Mouse (Mus musculus) mesoderm, embryonic 11.5 days (tissue): Measurements from ENCODE around the gene Tmem54.

Experiments
- DNase-seq: peaks from one replicate; pipeline ENCODE4 v3.0.0-alpha.2; 2012; ENCODE audit warnings: low read depth, low spot score

Tmem54 gene

GRCm38 (mm10) chr4:129129387-129129786 lies 24.0 kb downstream of the Tmem54 start:
- no peak for DNase-seq

- DNase-seq, result peak; percentile 76
Measured at GRCm38 (mm10) chr4:129130149-129130548, 24.8 kb downstream of the Tmem54 start.

GRCm38 (mm10) chr4:129130755-129131303 lies 25.5 kb downstream of the Tmem54 start:
- DNase-seq, result peak; percentile 73

GRCm38 (mm10) chr4:129134799-129135585 lies 29.6 kb downstream of the Tmem54 start:
- peak; percentile 93 for DNase-seq

- DNase-seq, result no peak
Measured at GRCm38 (mm10) chr4:129135637-129136036, 30.3 kb downstream of the Tmem54 start.

GRCm38 (mm10) chr4:129136189-129136578 lies 30.8 kb downstream of the Tmem54 start:
- DNase-seq, result no peak

- DNase-seq, result no peak
Measured at GRCm38 (mm10) chr4:129136579-129137391, 31.4 kb downstream of the Tmem54 start, which contains the start of gene Fndc5. Gene Fndc5 (plus strand): TSS chr4:129136999.

- DNase-seq, result no peak
Measured at GRCm38 (mm10) chr4:129137392-129138321, 32.3 kb downstream of the Tmem54 start.

GRCm38 (mm10) chr4:129139642-129140041 lies 34.3 kb downstream of the Tmem54 start:
- no peak for DNase-seq

GRCm38 (mm10) chr4:129140808-129141207 lies 35.5 kb downstream of the Tmem54 start:
- DNase-seq, result no peak

GRCm38 (mm10) chr4:129141560-129142438 lies 36.5 kb downstream of the Tmem54 start:
- DNase-seq, result no peak

- no peak for DNase-seq
Measured at GRCm38 (mm10) chr4:129142439-129143045, 37.2 kb downstream of the Tmem54 start.

GRCm38 (mm10) chr4:129143509-129143908 lies 38.2 kb downstream of the Tmem54 start:
- DNase-seq, result no peak

- DNase-seq, result no peak
Measured at GRCm38 (mm10) chr4:129144401-129145367, 39.3 kb downstream of the Tmem54 start.

GRCm38 (mm10) chr4:129145411-129145810 lies 40.1 kb downstream of the Tmem54 start:
- DNase-seq, result no peak

- no peak for DNase-seq
Measured at GRCm38 (mm10) chr4:129145943-129146342, 40.6 kb downstream of the Tmem54 start.

- DNase-seq, result no peak
Measured at GRCm38 (mm10) chr4:129146392-129146791, 41.0 kb downstream of the Tmem54 start.

GRCm38 (mm10) chr4:129147552-129148103 lies 42.3 kb downstream of the Tmem54 start:
- DNase-seq, result no peak
